In the genomic region with DNA sequence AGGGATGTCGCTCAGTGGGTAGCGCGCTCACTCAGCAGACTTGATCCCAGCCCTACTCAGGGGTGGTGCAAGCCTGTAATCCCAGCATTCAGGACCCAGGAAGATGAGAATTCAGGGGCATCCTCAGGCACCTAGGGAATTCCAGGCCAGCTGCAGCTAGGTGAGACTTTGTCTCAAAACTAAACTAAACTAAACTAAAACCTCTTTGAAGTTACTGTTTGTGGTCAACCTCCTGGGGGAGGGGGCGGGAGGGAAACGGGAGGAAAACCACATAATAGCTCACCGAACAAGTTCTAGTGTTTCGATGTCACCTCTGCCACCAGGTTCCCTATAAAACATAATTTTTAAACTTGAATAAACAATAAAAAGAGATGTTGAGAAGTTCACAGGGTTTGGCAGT, we compare ENCODE assay signal across 9 mouse cellular contexts.
"Had no signal": no experiment of that assay in that cellular context is flagged by ENCODE, and none has a peak within 500 bp of the region (broad histone marks: within the 10 kb centered on the region; RNA-seq: fewer than 3 reads in every experiment).

No protein-coding gene starts in this region.

- DNase-seq: kidney, adult 11 months; kidney, adult 9 months; kidney, postnatal 4 days; lung, embryonic 14.5 days; lung, postnatal 10 days; lung, postnatal 4 days; right cerebral cortex, postnatal 14 days had no signal

- ATAC-seq: liver, embryonic 12.5 days; midbrain, embryonic 15.5 days had no signal
